Comparison of ENCODE assay signal across 8 mouse cellular contexts in the genomic region with DNA sequence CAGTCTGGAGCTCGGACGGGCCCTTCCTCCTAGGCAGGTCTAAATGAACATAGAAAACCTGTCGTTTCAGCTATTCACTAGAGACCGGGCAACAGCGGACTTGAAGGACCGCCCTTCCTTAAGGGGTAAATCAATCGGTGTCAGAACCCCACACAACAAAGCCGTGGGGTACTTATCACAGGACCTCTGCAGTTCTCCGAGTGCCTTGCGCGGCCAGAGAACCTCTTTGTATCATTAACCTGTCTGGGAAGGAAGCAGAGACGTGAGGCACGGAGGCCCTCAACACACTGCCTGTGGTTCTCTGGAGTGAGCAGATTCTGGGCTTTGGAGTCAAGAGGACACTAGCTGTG. TPM values are rescaled to one million over a fixed set of nuclear protein-coding genes. Genes with fewer than 3 reads are reported as not detected.
DNase-seq lines count a peak whose midpoint lies in the region; ATAC-seq and TF ChIP-seq lines count a peak whose summit lies in the region.

No protein-coding gene starts in this region.

- ATAC-seq in heart, postnatal 0 days (ENCODE audit: insufficient read depth, low read depth): no peak
- ATAC-seq in hematopoietic stem cell, adult 5-6 weeks (replicated peaks in 1 of 2; ENCODE audit: insufficient read depth in 1 of 2, low FRiP score in 2 of 2, low TSS enrichment in 1 of 2, low read depth in 1 of 2, poor library complexity in 2 of 2, severe bottlenecking in 2 of 2): peak; percentile 30 to 41

- H3K9me3 ChIP-seq in heart, postnatal 0 days (replicated peaks; ENCODE audit: control insufficient read depth, low read length): no peaks in the 10 kb centered on the region

- H3K36me3 ChIP-seq in heart, postnatal 0 days (replicated peaks; ENCODE audit: control insufficient read depth, insufficient read depth, low read length): peaks cover 4% of the 10 kb centered on the region; the same call in 1 of the 2 replicates

- H3K4me3 ChIP-seq in heart, postnatal 0 days (ENCODE audit: low read depth, low read length): peak overlapping the region; percentile 86

- H3K4me1 ChIP-seq in heart, postnatal 0 days (ENCODE audit: control insufficient read depth, insufficient read depth): peaks cover 12% of the 10 kb centered on the region

- TF ChIP-seq CTCF in heart, postnatal 0 days (IDR thresholded peaks at IDR 0.05; ENCODE audit: low read depth): no peak

- DNase-seq in heart, postnatal 0 days (ENCODE audit: low spot score): no peak
- no peak for DNase-seq in heart, postnatal 25 days (ENCODE audit: low spot score)
- DNase-seq in MEL-GATA-1-ER (ENCODE audit: extremely low read depth, low read depth): peak; percentile 41
- peak; percentile 12 for DNase-seq in lung, postnatal 10 days
- DNase-seq in embryo, embryonic 11 days: no peak
- no peak for DNase-seq in adrenal gland, adult 8-10 months
- DNase-seq in thymus, postnatal 36 days: no peak

- no peaks in the 10 kb centered on the region for H3K27me3 ChIP-seq in heart, postnatal 0 days (ENCODE audit: control insufficient read depth, insufficient read depth, low read length)

- H3K9ac ChIP-seq in heart, postnatal 0 days (replicated peaks; ENCODE audit: low read depth, low read length): peak overlapping the region; percentile 84

- peak overlapping the region; percentile 82 for H3K4me2 ChIP-seq in heart, postnatal 0 days (ENCODE audit: low read depth, low read length)

- no peak for TF ChIP-seq EP300 in heart, postnatal 0 days (IDR thresholded peaks at IDR 0.05; ENCODE audit: low read depth)

- H3K27ac ChIP-seq in heart, postnatal 0 days (ENCODE audit: low read depth): peak overlapping the region; percentile 91

- WGBS in heart, postnatal 0 days: 0% methylated on average over 13 of the region's 13 CpGs

- intact Hi-C loops in heart, postnatal 25 days (cut with DNase I): no loop called here

RNA-seq across cellular contexts. Expression of a gene that starts 0.6 kb away (rescaled TPM):
- total RNA-seq in heart, postnatal 0 days (2014; rRNA removed; ENCODE audit: low replicate concordance): 26.2 and 26.8 TPM in 2 replicates
- 34.4 and 36.6 TPM in 2 replicates for polyA plus RNA-seq in heart, postnatal 0 days (2015; fragmentation: Nextera tagmentation; extraction: Ambion mirVana)
- 10 to 100 TPM; 29.8 to 30.8 TPM for total RNA-seq in heart, postnatal 25 days (2021)
- 48.6 and 62.8 TPM in 2 replicates for total RNA-seq in hematopoietic stem cell, adult 5-6 weeks (2017)
- 10 to 100 TPM; 56.5 to 79.9 (median 70.5) TPM for total RNA-seq in adrenal gland, adult 8-10 months (2022)

RNA-seq across cellular contexts. Expression of a gene that starts 0.7 kb away (rescaled TPM):
- 14.3 and 21.8 TPM in 2 replicates for total RNA-seq in heart, postnatal 0 days (2014; rRNA removed; ENCODE audit: low replicate concordance)
- polyA plus RNA-seq in heart, postnatal 0 days (2015; fragmentation: Nextera tagmentation; extraction: Ambion mirVana): 13.8 and 14.8 TPM in 2 replicates
- total RNA-seq in heart, postnatal 25 days (2021): 10 to 100 TPM; 17.0 to 18.0 TPM
- total RNA-seq in hematopoietic stem cell, adult 5-6 weeks (2017): 20.9 and 24.0 TPM in 2 replicates
- total RNA-seq in adrenal gland, adult 8-10 months (2022): 10 to 100 TPM; 22.7 to 24.9 (median 23.8) TPM

RNA-seq across cellular contexts. Expression of a gene that starts 35.1 kb away (rescaled TPM):
- total RNA-seq in heart, postnatal 0 days (2014; rRNA removed; ENCODE audit: low replicate concordance): 71.6 and 76.6 TPM in 2 replicates
- 42.7 TPM in 2 replicates for polyA plus RNA-seq in heart, postnatal 0 days (2015; fragmentation: Nextera tagmentation; extraction: Ambion mirVana)
- total RNA-seq in heart, postnatal 25 days (2021): 10 to 100 TPM; 17.6 to 20.9 TPM
- total RNA-seq in hematopoietic stem cell, adult 5-6 weeks (2017): 8.4 and 13.1 TPM in 2 replicates
- total RNA-seq in adrenal gland, adult 8-10 months (2022): 100 to 1,000 TPM in 2 of 4 experiments, 10 to 100 TPM in 2; 47.3 to 133 (median 83.9) TPM

RNA-seq across cellular contexts. Expression of a gene that starts 43.7 kb away (rescaled TPM):
- total RNA-seq in heart, postnatal 0 days (2014; rRNA removed; ENCODE audit: low replicate concordance): not detected in 2 replicates
- polyA plus RNA-seq in heart, postnatal 0 days (2015; fragmentation: Nextera tagmentation; extraction: Ambion mirVana): not detected in 2 replicates
- not detected for total RNA-seq in heart, postnatal 25 days (2021)
- total RNA-seq in hematopoietic stem cell, adult 5-6 weeks (2017): not detected in 2 replicates
- total RNA-seq in adrenal gland, adult 8-10 months (2022): not detected

Comparison
In these comparisons a context has a peak if more than half of its experiments do, and no peak if none do; other contexts are left out.
1. DNase-seq: peak in MEL-GATA-1-ER (single experiment) and lung, postnatal 10 days (single experiment); none in heart, postnatal 0 days (single experiment), heart, postnatal 25 days (single experiment), embryo, embryonic 11 days (single experiment), adrenal gland, adult 8-10 months (single experiment) and thymus, postnatal 36 days (0 of 2).